Mouse (Mus musculus): ENCODE measurements around the gene Hlf.

- no peak for TF ChIP-seq ZNF384 (IDR thresholded peaks at IDR 0.05; ENCODE audit: low read depth, low read length)
- TF ChIP-seq HCFC1 (IDR thresholded peaks at IDR 0.05; ENCODE audit: borderline replicate concordance, insufficient read depth, low read length): no peak
- no peak for TF ChIP-seq ZC3H11A (IDR thresholded peaks at IDR 0.05; ENCODE audit: borderline replicate concordance, low read depth, low read length)
- TF ChIP-seq CHD2 (IDR thresholded peaks at IDR 0.05; ENCODE audit: low read depth, low read length): no peak
Observed at GRCm38 (mm10) chr11:90286550-90287154, 104.0 kb downstream of the Hlf start.
